Mouse (Mus musculus) natural killer cell, adult 2 months (primary cell): ENCODE data around the gene Slc22a17.

ENCODE experiments used
- DNase-seq, 2 experiments: peaks; one replicate each; pipeline ENCODE4 v3.0.0; 2022; ENCODE audit warnings: low spot score in 2 of 2

Gene Slc22a17

DNA sequence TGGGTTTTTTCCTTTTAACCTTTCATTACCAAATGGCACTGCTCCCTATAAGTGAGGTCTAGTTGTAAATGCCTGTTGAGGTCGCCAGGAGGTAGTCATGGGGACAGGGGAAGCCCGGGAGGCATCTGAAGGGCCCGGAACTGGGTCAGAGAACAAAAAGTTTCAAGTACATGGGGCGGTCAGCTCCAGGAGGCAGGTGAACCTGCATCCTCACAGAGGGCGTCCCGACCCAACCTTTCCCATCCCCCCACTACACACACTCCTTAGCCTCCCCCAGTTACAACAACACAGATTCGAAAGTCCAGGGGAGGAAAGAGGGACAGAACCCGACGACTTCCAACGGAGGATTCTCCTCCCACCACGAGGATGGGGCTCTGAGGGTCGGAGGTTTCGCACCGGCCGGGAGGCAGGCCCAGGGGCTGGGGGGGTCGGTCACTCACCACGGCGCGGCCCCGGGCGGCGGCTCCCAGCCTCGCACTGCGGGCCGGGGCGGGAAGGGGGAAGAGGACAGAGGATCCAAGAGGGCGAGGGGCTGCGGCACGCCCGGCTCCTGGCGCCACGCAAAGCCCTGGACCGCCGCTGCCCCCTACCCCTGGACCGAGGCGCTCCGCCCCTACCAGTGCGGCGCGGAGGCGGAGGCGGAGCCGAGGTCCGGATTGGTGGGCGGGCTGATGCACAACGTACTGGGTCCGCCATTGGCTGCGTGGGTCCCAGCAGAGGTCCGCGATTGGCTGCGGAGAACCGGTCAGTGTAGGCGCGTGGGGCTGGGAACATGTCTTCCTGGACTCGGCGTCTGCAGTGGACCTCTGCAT, 49.2 kb downstream of the Slc22a17 start:
- DNase-seq, result peak; percentile 81 to 82

DNA sequence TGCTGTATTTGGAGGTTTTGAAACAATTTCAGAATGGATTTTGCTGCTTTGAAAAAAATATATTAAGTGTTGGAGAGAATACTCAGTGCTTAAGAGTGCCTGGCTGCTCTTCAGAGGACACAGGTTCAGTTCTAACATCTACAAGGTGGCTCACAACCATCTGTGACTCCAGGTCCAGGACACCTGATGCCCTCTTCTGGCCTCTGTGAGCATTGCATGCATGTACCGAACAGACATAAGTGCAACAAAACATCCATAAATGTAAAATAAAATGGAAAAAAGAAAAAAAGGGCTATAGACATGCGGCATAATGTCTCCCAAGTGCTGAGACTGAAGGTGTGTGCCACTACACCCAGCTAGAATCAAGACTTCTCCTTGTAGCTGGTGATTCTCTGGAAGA, 52.4 kb downstream of the Slc22a17 start:
- DNase-seq, result peak; percentile 36 to 53

DNA sequence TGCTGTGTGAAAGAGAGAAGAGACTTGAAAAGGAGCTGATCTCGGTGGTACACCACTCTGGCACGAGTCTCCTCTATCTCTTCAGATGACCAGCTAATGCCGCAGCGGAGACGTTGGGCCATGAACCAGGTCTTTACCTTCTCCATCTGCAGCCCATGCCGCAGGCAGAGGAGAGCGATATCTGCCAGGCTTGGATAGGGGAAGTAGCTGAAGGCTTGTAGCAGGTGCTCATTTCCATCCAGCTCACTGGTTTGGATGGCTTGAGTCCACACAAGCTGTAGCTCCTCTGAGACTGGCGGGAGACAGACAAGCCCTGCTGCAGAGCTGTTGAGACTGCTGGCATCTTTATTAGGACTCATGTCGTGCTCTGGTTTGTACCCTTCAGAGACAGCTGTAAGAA, 55.0 kb downstream of the Slc22a17 start:
- no peak for DNase-seq

DNA sequence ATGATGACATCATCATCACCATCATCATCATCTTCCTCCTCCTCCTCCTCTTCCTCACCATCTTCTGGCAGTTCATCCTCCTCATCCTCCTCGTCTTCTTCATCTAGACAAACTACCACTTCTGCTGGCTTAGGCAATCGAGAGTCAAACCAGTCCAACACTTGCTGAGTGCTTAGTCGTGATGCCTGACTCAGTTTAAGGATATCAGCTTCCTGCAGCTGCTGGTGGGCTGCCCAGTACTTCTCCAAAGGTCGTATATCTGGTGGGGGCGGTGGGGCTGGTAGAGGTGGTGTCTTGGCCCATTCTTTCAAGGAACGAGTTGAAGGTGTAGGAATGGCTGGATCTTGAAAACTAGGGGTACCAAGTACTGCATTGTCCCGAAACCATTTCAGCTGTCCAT, 56.2 kb downstream of the Slc22a17 start:
- no peak for DNase-seq
